Mouse (Mus musculus) adrenal gland (tissue): Measurements from ENCODE around the gene Actr8.

ENCODE experiments used
- intact Hi-C: fragments of 180-260 bp; cut with DNase I; formaldehyde crosslinking; loops from one replicate; pipeline ENCODE4 v1.15.1; 2025

Gene Actr8

GRCm38 (mm10) chr14:29988337-29988736 lies 10.2 kb downstream of the Actr8 start:
- intact Hi-C loops, result loop anchor here (10.0 kb wide), 1 partner anchor 486 kb away; the partner anchor contains the start of gene Dcp1a

GRCm38 (mm10) chr14:29994976-29995375 lies 16.8 kb downstream of the Actr8 start:
- intact Hi-C loops, result no loop called here

- intact Hi-C loops, result no loop called here
These were observed 18.0 kb downstream of the Actr8 start for GRCm38 (mm10) chr14:29996000-29996751.

DNA sequence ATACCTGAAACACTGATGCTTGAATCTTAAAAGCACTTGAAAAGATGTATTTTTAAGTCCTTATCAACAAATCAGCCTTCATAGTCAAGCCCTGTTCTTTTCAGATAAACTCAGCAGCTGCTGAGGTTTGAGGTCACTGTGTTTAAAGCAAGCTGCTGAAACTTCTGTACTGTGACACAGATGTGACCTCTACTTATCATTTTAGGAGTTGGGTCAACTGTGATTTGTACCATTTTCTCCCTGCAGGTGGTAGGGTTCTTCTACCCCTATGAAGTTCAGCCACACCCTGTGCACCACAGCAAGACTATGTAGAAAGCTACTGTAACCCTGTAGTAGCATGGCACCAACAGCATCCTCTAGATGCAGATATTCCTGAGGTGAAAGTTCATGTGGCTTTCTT lies 19.2 kb downstream of the Actr8 start:
- intact Hi-C loops, result no loop called here

- intact Hi-C loops, result no loop called here
These were observed 20.8 kb downstream of the Actr8 start for GRCm38 (mm10) chr14:29998747-29999474.

DNA sequence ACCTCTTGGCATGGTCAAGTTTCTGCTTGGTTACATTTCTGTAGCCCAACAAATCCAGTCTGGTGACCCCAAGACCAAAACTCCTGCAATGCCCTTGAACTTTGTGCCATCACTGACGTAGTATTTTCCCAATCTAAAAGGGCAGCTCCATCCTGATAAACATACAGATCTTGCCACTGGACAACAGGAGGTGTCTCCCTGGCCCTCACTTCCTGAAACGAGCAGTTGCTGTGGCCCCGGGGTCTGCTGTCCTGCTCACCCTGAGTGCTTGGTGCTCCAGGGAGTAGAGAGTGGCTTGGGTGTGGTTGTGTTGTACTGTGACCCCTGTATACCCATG lies 21.3 kb downstream of the Actr8 start:
- intact Hi-C loops, result no loop called here

GRCm38 (mm10) chr14:30008733-30009575 lies 30.8 kb downstream of the Actr8 start, which contains the start of the genes Il17rb and Chdh:
TSS of gene Il17rb (minus strand) at chr14:30008896.
TSS of gene Chdh (plus strand) at chr14:30009023.
- intact Hi-C loops, result no loop called here

GRCm38 (mm10) chr14:30009864-30010560 lies 31.9 kb downstream of the Actr8 start:
- intact Hi-C loops, result no loop called here

DNA sequence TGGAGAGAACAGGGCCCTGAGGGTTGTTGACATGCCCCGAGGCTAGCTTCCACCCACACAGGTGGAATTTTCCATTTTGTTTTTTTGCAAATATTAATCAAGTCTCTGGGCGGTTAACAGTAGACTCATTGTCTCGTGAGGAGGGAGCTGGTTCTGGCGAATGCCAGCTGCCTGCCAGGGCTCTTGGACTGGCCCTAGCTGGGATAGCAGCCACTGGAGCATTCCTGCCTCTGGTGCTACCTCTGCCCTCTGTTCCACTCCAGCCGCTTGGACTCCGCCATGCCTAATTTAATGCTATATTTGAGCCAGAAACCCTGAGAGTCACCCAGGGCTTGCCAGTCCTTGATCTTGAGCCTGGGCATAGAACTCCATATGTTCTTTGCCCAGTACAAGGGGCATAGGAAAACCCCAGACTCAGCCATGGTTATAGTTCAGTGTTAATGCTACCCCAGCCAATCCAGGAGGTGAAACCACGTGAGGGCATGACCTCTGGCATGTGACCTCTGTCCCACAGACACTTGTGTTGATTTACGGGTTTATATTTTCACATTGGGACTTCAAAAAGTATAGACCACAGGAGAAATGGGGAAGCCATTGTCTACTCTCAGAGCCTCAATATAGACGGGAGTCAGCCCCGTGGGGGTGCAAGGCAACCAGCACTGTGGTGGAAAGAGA lies 33.9 kb downstream of the Actr8 start:
- intact Hi-C loops, result no loop called here

DNA sequence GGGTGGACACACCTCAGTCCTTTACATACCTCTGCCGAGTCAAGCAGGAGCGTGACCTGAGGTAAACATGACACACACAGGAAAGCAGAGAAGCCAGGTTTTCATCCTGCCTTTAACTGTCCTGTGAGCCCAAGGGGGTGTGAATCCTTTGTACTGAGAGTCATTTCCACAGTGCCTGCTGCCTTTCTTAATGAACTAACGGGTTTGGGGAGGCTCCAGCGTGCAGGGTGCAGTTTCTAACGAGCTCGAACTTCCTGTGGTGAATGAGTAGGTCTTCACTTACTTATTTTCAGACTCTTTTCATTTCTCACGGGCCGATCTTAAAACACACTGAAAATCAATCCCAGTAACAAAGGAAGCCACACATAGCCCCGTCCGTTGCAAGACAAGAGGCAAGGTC lies 36.4 kb downstream of the Actr8 start:
- intact Hi-C loops, result no loop called here

DNA sequence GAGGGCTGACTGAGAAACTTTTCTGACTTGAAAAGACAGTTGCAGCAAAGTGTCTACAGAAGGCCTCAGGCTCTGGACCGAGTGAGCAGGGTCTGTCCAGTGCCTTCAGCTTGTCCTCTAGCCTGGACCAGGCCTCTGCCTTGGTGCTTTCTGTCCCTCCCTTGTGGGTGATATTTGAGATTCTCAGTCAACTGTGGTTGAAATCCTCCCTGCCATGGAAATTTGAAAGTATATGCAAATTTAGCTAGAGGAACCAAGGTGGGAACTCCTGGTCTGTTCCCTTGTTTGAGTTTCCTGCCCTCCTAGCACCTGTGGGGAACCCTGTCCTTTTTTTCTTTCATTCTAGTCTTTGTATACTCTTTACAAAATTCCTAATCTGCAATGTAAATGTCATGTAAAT lies 36.9 kb downstream of the Actr8 start:
- intact Hi-C loops, result no loop called here

DNA sequence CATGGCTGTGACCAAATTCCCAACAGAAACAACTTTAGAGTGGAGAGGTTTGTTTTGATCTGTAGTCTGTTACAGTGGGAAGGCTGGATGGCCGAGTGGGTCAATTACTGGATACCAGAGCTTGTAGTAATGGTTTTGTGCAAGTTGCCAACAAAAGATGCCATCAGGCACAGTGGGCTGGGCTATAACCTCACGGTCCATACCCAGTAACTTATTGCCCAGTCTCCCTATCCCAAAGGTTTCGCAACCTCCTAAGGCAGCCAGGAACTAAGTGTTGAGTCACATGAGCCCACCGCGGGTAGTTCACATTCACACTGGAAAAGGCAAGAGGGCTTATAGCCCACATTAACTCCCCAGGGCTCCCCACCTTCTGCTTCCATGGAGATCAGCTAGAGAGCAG lies 38.5 kb downstream of the Actr8 start:
- intact Hi-C loops, result no loop called here

DNA sequence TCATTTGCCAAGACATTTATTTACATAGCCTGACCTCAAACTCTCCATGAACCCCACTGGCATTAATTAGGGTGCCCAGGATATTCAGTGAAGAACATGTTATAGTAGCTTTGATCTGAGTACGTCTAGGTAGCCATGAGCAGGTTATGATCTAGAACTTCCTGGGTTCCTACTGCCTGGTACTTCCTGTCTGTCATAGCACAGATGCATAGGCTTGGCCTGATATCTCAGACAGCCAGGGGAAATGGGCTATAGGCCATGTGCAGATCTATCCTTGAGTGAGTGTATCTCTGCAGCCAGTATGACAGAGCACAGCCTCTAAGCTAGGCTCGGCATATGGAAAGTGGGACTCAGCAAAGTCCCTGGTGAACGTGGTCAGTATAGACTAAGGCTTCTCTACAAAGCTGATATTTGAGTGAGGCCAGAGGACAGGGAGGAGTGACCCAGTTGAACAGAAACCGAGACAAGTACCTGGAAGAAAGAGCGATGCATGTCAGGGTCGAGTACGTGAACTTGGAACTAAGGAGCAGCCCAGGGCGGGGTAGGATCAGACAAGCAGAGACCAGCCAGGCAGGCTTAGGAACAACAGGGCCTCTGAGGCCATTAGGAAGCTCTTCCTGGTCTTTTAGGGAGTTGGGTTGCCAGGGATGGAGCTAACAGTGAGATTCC lies 39.8 kb downstream of the Actr8 start:
- intact Hi-C loops, result no loop called here

DNA sequence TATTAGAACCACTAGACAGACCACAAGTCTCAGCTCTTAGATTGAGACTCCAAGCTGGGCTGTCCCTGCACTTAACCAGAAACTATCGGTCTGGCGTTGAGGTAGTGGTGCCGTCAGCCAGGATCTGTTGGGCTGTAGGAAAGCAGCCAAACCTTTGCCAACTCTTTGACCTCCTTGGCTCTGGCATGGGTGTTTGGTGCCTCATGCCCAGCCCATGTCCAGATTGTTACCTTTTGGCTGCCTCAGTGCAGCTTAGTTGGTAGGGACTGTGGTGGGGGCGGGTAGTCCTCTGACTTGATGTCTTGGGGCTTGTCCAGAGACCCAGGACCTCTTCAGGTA lies 40.3 kb downstream of the Actr8 start:
- intact Hi-C loops, result no loop called here

DNA sequence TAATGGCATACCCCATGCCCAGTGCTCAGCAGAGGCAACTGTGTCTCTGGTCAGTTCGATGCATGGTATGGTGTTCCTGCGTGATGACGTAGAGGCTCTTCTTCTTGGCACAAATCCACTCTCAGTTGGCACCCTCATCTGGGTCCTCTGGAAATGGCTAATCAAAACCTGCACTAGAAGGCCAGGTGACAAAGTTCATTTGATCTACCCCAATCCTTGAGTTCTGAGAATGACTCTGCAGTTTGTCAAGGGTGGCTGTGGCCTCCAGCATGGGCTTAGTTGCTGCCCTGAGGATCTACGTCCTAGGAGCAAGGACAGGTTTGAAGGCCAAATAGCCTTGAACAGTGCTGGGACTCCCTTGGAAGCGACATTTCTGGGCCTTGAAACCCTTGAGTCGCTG lies 40.7 kb downstream of the Actr8 start:
- intact Hi-C loops, result no loop called here

DNA sequence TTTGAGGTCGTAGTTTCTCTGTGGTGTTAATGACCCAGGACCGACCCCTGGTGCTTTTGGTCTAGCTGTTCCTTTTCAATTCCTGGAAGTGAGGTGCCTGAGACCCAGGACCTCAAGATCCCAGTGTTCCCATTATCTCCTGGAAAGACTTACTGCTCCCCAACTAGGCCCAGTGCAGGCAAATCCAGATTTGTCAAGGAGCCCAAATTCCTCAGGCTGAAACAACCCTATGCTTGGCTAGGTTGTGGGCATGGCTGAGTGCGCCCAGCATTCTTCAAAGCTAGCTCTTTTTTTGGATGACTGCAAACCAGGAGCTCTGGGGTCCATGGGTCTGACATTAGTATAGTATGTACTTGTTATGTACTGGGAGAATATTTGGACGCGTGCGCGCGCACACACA lies 41.2 kb downstream of the Actr8 start:
- intact Hi-C loops, result no loop called here

GRCm38 (mm10) chr14:30019792-30020575 lies 41.8 kb downstream of the Actr8 start:
- intact Hi-C loops, result no loop called here

GRCm38 (mm10) chr14:30022471-30022870 lies 44.3 kb downstream of the Actr8 start:
- intact Hi-C loops, result no loop called here

DNA sequence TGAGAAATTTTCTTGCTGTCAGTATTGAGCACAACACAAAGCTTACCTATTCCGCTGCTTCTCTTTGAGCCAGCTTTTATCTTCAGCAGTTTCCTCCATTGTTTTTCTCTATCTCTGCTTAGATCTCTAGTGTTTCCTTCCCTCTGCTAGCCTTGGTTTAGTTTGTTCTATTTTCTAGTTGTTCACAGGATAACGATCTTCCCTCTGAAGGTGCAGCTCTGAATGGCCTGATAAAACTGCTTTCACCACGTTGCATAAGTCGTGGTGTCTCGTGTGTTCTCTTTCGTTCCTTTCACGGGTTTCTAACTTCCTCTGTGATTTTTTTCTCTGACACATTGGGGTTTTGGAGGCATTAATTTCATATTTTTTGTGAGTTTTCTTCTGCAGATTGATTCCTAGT lies 46.2 kb downstream of the Actr8 start:
- intact Hi-C loops, result no loop called here

DNA sequence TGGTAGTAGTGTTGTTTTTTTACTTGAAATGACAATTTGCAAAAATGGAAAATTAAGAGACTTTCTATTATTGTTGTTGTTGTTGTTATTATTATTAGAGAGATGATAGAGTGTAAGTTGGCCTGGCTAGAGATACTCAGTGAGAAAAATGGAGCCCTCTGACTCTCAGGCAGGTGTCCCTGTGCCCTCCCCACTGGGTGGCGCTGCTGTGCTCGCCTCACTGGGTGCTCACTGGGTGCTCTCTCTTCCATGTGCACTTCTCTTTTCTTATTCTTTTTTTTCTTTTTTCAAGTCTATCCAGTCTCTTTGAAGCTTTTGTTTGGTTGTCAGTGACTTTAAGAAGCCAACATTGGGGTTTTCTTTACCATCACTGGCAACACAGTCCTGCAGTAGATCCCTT lies 49.2 kb downstream of the Actr8 start:
- intact Hi-C loops, result no loop called here
